Mouse (Mus musculus): ENCODE results near the gene B3gnt2. TPM values are rescaled to one million over a fixed set of nuclear protein-coding genes. Genes with fewer than 3 reads are reported as not detected.

B3gnt2 gene
- polyA plus RNA-seq, 1 experiment from 2014 or later, result 2.3 TPM

GRCm38 (mm10) chr11:22883676-22884075 is 22.9 kb upstream of the B3gnt2 start:
- Histone ChIP-seq H3K27ac (replicated peaks) (no peak overlapping the region), H3K27me3 (no peaks in the 10 kb centered on the region), H3K9ac (replicated peaks) (no peak overlapping the region), H3K36me3 (no peaks in the 10 kb centered on the region), H3K9me3 (no peaks in the 10 kb centered on the region), H3K4me2 (replicated peaks) (no peak overlapping the region), H3K4me3 (no peak overlapping the region), H3K4me1 (no peaks in the 10 kb centered on the region)
- WGBS, result 88% methylated on average over 2 of the region's 2 CpGs
- ATAC-seq (replicated peaks), result no peak

GRCm38 (mm10) chr11:22882926-22883325 is 22.2 kb upstream of the B3gnt2 start:
- Histone ChIP-seq H3K4me1 (no peaks in the 10 kb centered on the region), H3K27ac (replicated peaks) (no peak overlapping the region), H3K4me3 (no peak overlapping the region), H3K9ac (replicated peaks) (no peak overlapping the region), H3K9me3 (no peaks in the 10 kb centered on the region), H3K27me3 (no peaks in the 10 kb centered on the region), H3K36me3 (no peaks in the 10 kb centered on the region), H3K4me2 (replicated peaks) (no peak overlapping the region)
- ATAC-seq (replicated peaks), result no peak

GRCm38 (mm10) chr11:22880383-22881172 is 19.8 kb upstream of the B3gnt2 start:
- Histone ChIP-seq H3K4me3 (no peak overlapping the region), H3K27me3 (no peaks in the 10 kb centered on the region), H3K36me3 (no peaks in the 10 kb centered on the region), H3K27ac (replicated peaks) (no peak overlapping the region), H3K9ac (replicated peaks) (no peak overlapping the region), H3K4me2 (replicated peaks) (no peak overlapping the region), H3K4me1 (peaks cover under 1% of the 10 kb centered on the region), H3K9me3 (no peaks in the 10 kb centered on the region)
- ATAC-seq (replicated peaks), result no peak
- WGBS, result 70% methylated on average over 3 of the region's 3 CpGs

GRCm38 (mm10) chr11:22879645-22880044 is 18.9 kb upstream of the B3gnt2 start:
- peaks cover 10% of the 10 kb centered on the region for H3K4me1 ChIP-seq
- no peak overlapping the region for H3K27ac ChIP-seq (replicated peaks)
- H3K4me3 ChIP-seq, result no peak overlapping the region
- no peaks in the 10 kb centered on the region for H3K36me3 ChIP-seq
- no peak overlapping the region for H3K9ac ChIP-seq (replicated peaks)
- ATAC-seq (replicated peaks), result no peak
- no peaks in the 10 kb centered on the region for H3K27me3 ChIP-seq
- no peaks in the 10 kb centered on the region for H3K9me3 ChIP-seq
- H3K4me2 ChIP-seq (replicated peaks), result no peak overlapping the region
- WGBS, result 88% methylated on average over 4 of the region's 4 CpGs

GRCm38 (mm10) chr11:22876680-22877330 is 16.0 kb upstream of the B3gnt2 start:
- H3K36me3 ChIP-seq, result no peaks in the 10 kb centered on the region
- no peaks in the 10 kb centered on the region for H3K9me3 ChIP-seq
- no peak overlapping the region for H3K27ac ChIP-seq (replicated peaks)
- no peaks in the 10 kb centered on the region for H3K27me3 ChIP-seq
- H3K4me3 ChIP-seq, result no peak overlapping the region
- no peak overlapping the region for H3K4me2 ChIP-seq (replicated peaks)
- no peak overlapping the region for H3K9ac ChIP-seq (replicated peaks)
- no peak for ATAC-seq (replicated peaks)
- H3K4me1 ChIP-seq, result peaks cover 12% of the 10 kb centered on the region
- WGBS, result 83% methylated on average over 3 of the region's 3 CpGs

GRCm38 (mm10) chr11:22875279-22875678 is 14.5 kb upstream of the B3gnt2 start:
- H3K9me3 ChIP-seq, result no peaks in the 10 kb centered on the region
- peak overlapping the region; percentile 60 for H3K27ac ChIP-seq (replicated peaks)
- peaks cover 12% of the 10 kb centered on the region for H3K4me1 ChIP-seq
- H3K4me3 ChIP-seq, result no peak overlapping the region
- ATAC-seq (replicated peaks), result peak; percentile 74
- H3K36me3 ChIP-seq, result no peaks in the 10 kb centered on the region
- H3K27me3 ChIP-seq, result no peaks in the 10 kb centered on the region
- 65% methylated on average over 4 of the region's 4 CpGs for WGBS
- no peak overlapping the region for H3K9ac ChIP-seq (replicated peaks)
- no peak overlapping the region for H3K4me2 ChIP-seq (replicated peaks)

GRCm38 (mm10) chr11:22874747-22875146 is 14.0 kb upstream of the B3gnt2 start:
- Histone ChIP-seq H3K9ac (replicated peaks) (no peak overlapping the region), H3K4me3 (no peak overlapping the region), H3K27me3 (no peaks in the 10 kb centered on the region), H3K4me1 (peaks cover 12% of the 10 kb centered on the region), H3K36me3 (no peaks in the 10 kb centered on the region), H3K9me3 (no peaks in the 10 kb centered on the region), H3K27ac (replicated peaks) (peak overlapping the region; percentile 60), H3K4me2 (replicated peaks) (no peak overlapping the region)
- 58% methylated on average over 6 of the region's 6 CpGs for WGBS
- no peak for ATAC-seq (replicated peaks)

GRCm38 (mm10) chr11:22873383-22873782 is 12.6 kb upstream of the B3gnt2 start:
- no peak for ATAC-seq (replicated peaks)
- H3K36me3 ChIP-seq, result no peaks in the 10 kb centered on the region
- WGBS, result 53% methylated on average over 4 of the region's 4 CpGs
- no peak overlapping the region for H3K9ac ChIP-seq (replicated peaks)
- H3K9me3 ChIP-seq, result no peaks in the 10 kb centered on the region
- no peak overlapping the region for H3K4me2 ChIP-seq (replicated peaks)
- no peak overlapping the region for H3K4me3 ChIP-seq
- H3K27me3 ChIP-seq, result no peaks in the 10 kb centered on the region
- peaks cover 12% of the 10 kb centered on the region for H3K4me1 ChIP-seq
- H3K27ac ChIP-seq (replicated peaks), result no peak overlapping the region

- Histone ChIP-seq H3K36me3 (no peaks in the 10 kb centered on the region), H3K4me2 (replicated peaks) (no peak overlapping the region), H3K27me3 (no peaks in the 10 kb centered on the region), H3K27ac (replicated peaks) (no peak overlapping the region), H3K4me1 (peaks cover 12% of the 10 kb centered on the region), H3K9me3 (no peaks in the 10 kb centered on the region), H3K4me3 (no peak overlapping the region), H3K9ac (replicated peaks) (no peak overlapping the region)
- ATAC-seq (replicated peaks), result no peak
- WGBS, result 52% methylated on average over 4 of the region's 4 CpGs
These were observed 11.5 kb upstream of the B3gnt2 start for GRCm38 (mm10) chr11:22872307-22872680.

- H3K9ac ChIP-seq (replicated peaks), result no peak overlapping the region
- WGBS, result 68% methylated on average over 7 of the region's 7 CpGs
These were observed 11.0 kb upstream of the B3gnt2 start for GRCm38 (mm10) chr11:22871628-22872306.

GRCm38 (mm10) chr11:22868582-22868981 is 7.8 kb upstream of the B3gnt2 start:
- Histone ChIP-seq H3K4me1 (peaks cover 14% of the 10 kb centered on the region), H3K4me3 (no peak overlapping the region), H3K9me3 (no peaks in the 10 kb centered on the region), H3K9ac (replicated peaks) (no peak overlapping the region), H3K27me3 (no peaks in the 10 kb centered on the region), H3K27ac (replicated peaks) (no peak overlapping the region), H3K4me2 (replicated peaks) (no peak overlapping the region), H3K36me3 (no peaks in the 10 kb centered on the region)
- WGBS, result 84% methylated on average over 8 of the region's 8 CpGs
- no peak for ATAC-seq (replicated peaks)

More at GRCm38 (mm10) chr11:22871628-22872306, 11.0 kb upstream of the B3gnt2 start:
- H3K27me3 ChIP-seq, result no peaks in the 10 kb centered on the region
- H3K4me2 ChIP-seq (replicated peaks), result no peak overlapping the region
- peaks cover 12% of the 10 kb centered on the region for H3K4me1 ChIP-seq
- H3K9me3 ChIP-seq, result no peaks in the 10 kb centered on the region
- H3K36me3 ChIP-seq, result no peaks in the 10 kb centered on the region
- no peak for ATAC-seq (replicated peaks)
- no peak overlapping the region for H3K4me3 ChIP-seq
- no peak overlapping the region for H3K27ac ChIP-seq (replicated peaks)

GRCm38 (mm10) chr11:22867691-22868090 is 6.9 kb upstream of the B3gnt2 start:
- no peak for ATAC-seq (replicated peaks)
- H3K27ac ChIP-seq (replicated peaks), result no peak overlapping the region
- H3K27me3 ChIP-seq, result no peaks in the 10 kb centered on the region
- H3K4me3 ChIP-seq, result no peak overlapping the region
- H3K4me2 ChIP-seq (replicated peaks), result no peak overlapping the region
- H3K36me3 ChIP-seq, result no peaks in the 10 kb centered on the region
- no peak overlapping the region for H3K9ac ChIP-seq (replicated peaks)
- peaks cover 16% of the 10 kb centered on the region for H3K4me1 ChIP-seq
- no peaks in the 10 kb centered on the region for H3K9me3 ChIP-seq
- 89% methylated on average over 5 of the region's 5 CpGs for WGBS
